Mouse (Mus musculus) embryonic facial prominence, embryonic 10.5 days (tissue): Measurements from ENCODE around the gene S100a8. TPM values are rescaled to one million over a fixed set of nuclear protein-coding genes. Genes with fewer than 3 reads are reported as not detected.

Experiments used
- DNase-seq: peaks from one replicate; pipeline ENCODE4 v3.0.0-alpha.2; 2017; ENCODE audit warnings: low spot score
- H3K27ac ChIP-seq: fragments of 300-500 bp; sonication (generic); replicated peaks from 2 replicates; pipeline ENCODE4 v1.5.1; 2016; ENCODE audit warnings: mild to moderate bottlenecking
- H3K27me3 ChIP-seq: fragments of 300-500 bp; sonication (generic); replicated peaks from 2 replicates; pipeline ENCODE4 v1.6.1; 2016; ENCODE audit warnings: low read depth, mild to moderate bottlenecking; ENCODE audit not compliant: poor library complexity, severe bottlenecking
- H3K36me3 ChIP-seq: fragments of 300-500 bp; sonication (generic); replicated peaks from 2 replicates; pipeline ENCODE4 v1.6.1; 2016; ENCODE audit warnings: mild to moderate bottlenecking, moderate library complexity
- H3K4me1 ChIP-seq: fragments of 300-500 bp; sonication (generic); 2 replicates; pipeline ENCODE4 v1.6.1; 2016
- H3K4me3 ChIP-seq: fragments of 300-500 bp; sonication (generic); 2 replicates; pipeline ENCODE4 v1.5.1; 2016; ENCODE audit warnings: mild to moderate bottlenecking, moderate library complexity
- H3K9me3 ChIP-seq: fragments of 300-500 bp; sonication (generic); 2 replicates; pipeline ENCODE4 v1.6.1; 2016; ENCODE audit warnings: mild to moderate bottlenecking
- WGBS: fragments of 180-500 bp; shearing (Covaris S2); methylation state at CpG from one replicate; pipeline ENCODE4 v1.1.7; 2016; 5-methylcytosine and 5-hydroxymethylcytosine counted together
- polyA plus RNA-seq: library from polyadenylated mRNA; unstranded; fragments of >200 nt; fragmentation: Nextera tagmentation; extraction: Ambion mirVana; gene quantifications from 2 replicates; pipeline ENCODE4 v1.2.1, GENCODE M21; 2016

S100a8 gene
- polyA plus RNA-seq = 0.47 and 0.92 TPM in 2 replicates

DNA sequence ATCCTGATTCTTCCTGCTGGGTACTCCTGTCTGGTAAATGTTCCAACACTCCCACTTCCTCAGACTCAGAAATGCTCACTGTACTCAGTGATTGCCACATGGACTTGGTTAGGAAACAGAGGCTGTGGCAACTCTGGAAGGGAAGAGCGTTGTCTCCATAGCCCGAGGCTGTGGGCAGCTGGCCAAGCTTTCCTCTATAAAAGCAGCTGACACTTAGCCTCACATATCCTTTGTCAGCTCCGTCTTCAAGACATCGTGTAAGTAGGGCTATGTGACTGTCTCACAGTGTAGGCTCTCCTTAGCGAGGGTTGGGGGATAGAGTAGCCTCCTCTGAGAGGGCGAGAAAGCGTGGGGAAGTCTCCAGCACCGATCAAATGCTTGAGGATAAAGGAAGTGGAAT, at the start of gene S100a8:
S100a8 (plus strand) TSS at position 133 of the 400 bp plus-strand sequence.
- H3K36me3 ChIP-seq = no peaks in the 10 kb centered on the region
- 64% methylated on average over 8 of the region's 8 CpGs for WGBS

DNA sequence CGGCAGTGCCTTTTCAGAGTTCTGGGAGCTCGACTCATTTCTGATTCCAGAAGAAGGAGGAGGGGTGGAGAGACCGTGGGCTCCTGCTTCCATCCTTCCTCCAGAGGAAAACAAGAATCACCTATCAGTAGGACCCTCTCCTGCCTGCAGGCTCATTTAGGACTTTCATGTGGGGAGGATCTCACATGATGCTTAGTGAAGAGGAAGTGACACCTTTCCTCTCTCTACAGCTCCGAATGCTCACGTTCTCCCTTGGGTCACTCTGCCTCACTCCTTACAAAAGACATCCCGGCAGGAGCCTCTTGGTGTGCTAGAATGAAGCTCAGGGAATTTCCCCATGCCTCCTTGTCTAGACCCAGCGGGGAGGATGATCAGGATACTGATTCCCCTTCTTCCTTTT, 47.2 kb upstream of the S100a8 start:
- Histone ChIP-seq H3K4me3 (no peak overlapping the region), H3K4me1 (peaks cover 14% of the 10 kb centered on the region), H3K36me3 (no peaks in the 10 kb centered on the region), H3K27ac (no peak overlapping the region), H3K9me3 (no peaks in the 10 kb centered on the region), H3K27me3 (no peaks in the 10 kb centered on the region)
- DNase-seq = no peak
- 55% methylated on average over 7 of the region's 7 CpGs for WGBS

More for the DNA sequence above, at the start of gene S100a8:
- Histone ChIP-seq H3K27me3 (no peaks in the 10 kb centered on the region), H3K27ac (no peak within 1 kb of the TSS), H3K4me3 (no peak within 1 kb of the TSS), H3K9me3 (no peaks in the 10 kb centered on the region), H3K4me1 (no peaks in the 10 kb centered on the region)
- DNase-seq = no peak

DNA sequence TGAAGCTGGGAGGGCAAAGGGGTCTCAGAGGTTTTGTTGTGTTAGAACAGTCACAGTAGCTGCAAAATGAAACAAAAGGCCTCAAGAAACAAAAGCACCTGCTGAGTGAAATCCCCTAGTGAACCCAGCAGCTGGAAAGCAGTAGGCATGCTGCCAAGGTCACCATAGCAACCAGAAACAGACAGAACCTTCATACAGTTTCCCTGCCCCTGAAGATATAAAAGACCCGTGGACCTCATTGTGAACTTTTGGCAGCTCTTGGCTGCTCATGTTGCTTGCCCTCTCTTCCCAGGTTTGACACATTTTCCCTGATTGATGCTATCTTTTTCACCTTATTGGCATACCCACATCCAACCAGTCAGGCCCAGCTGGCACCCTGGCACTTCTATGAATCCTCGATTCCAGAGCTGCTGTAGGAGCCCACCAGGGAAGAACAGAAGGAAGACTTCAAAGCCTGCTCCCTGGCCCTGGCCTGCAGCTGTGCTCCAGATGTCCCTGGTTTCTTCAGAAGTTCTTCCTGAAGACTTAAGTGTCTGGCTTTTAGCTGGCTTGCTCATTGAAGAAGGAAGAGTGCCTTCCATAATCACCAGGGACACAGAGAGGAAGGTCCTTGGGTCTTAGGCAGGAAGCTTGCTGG, 45.2 kb upstream of the S100a8 start:
- H3K4me1 ChIP-seq = peaks cover 14% of the 10 kb centered on the region

DNA sequence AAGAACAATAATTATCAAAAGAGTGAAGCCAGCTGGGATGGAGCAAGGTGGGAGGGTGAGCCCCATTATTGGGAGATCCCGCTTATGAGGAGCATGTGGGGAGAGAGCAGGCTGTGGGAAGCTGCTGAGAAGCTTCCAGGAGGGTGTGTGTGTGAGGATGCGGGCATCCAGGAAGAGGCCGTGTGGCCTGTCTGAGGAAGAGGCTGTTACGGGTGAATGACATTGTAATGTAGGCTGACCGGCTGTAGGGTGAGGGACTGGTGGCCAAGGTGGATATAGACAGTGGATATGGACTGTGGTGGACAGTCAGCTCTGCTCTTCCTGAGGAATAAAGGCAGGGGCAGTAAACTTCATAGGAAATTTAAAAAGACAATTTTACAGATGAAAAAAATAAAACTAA, 43.3 kb upstream of the S100a8 start:
- Histone ChIP-seq H3K36me3 (no peaks in the 10 kb centered on the region), H3K27ac (no peak overlapping the region), H3K27me3 (no peaks in the 10 kb centered on the region), H3K4me1 (peaks cover 14% of the 10 kb centered on the region), H3K4me3 (no peak overlapping the region), H3K9me3 (no peaks in the 10 kb centered on the region)
- WGBS = 78% methylated on average over 5 of the region's 5 CpGs
- no peak for DNase-seq

More for the DNA sequence above, 45.2 kb upstream of the S100a8 start:
- 41% methylated on average over 2 of the region's 2 CpGs for WGBS
- H3K4me3 ChIP-seq = no peak overlapping the region
- no peaks in the 10 kb centered on the region for H3K27me3 ChIP-seq
- no peaks in the 10 kb centered on the region for H3K36me3 ChIP-seq
- no peaks in the 10 kb centered on the region for H3K9me3 ChIP-seq
- peak overlapping the region; percentile 2; the same call in 1 of the 2 replicates for H3K27ac ChIP-seq
- DNase-seq = no peak

DNA sequence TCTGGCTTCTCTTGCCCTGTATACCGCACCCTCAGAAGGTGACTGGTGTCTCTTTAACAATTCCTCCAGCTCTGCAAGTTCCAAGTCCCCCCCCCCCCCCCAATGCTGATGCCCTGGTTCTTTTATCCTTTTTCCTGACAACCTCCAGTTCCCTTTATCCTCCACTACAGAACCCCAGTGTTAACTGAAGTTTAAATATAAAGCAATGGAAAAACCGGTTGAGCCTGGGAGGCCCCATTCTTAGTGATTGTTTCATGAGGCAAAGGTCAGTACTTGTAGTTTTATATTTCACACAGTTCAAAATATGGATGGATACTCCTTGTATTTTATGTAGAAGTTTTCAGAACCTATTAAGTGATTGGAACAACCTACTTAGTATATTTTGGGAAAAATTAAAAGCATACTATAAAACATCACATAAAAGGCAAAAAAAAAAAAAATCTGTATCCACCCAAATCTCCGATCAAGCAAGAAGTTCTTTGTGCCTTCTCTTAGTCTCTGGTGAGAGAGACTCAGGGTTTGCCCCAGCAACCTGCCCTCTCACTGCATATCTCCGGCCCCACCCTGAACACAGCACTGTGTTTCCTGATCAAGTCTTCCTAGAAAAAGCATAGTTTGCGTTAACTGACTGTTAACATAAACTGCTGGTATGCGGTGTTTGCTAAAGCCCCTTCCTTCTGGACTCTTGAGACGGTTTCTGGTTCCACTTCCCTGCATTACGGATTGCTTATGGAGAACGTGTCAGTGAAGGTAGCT, 42.3 kb upstream of the S100a8 start:
- no peak for DNase-seq
- no peaks in the 10 kb centered on the region for H3K9me3 ChIP-seq
- H3K4me3 ChIP-seq = no peak overlapping the region
- no peaks in the 10 kb centered on the region for H3K27me3 ChIP-seq
- no peak overlapping the region for H3K27ac ChIP-seq
- H3K36me3 ChIP-seq = no peaks in the 10 kb centered on the region
- peaks cover 14% of the 10 kb centered on the region for H3K4me1 ChIP-seq
- WGBS = 83% methylated on average over 9 of the region's 9 CpGs

DNA sequence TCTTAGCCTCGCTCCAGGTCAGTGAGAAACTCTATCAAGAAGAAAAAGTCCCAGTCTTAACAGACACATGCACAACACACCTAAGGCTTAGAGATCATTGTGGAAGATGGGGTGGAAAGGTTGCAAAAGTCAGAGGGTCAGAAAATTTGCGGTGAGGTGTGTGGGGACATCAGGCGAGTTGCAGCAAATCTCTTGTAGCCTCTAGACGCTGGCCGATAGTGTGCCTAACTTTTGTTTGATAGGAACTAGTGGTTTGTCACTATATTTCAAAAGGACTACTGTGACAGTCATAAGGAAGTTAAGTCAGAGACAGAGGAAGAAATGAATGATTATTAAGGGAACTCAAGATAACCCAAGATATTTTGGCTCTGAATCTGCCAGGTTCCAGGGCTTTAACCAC, 41.4 kb upstream of the S100a8 start:
- 89% methylated on average over 5 of the region's 5 CpGs for WGBS
- Histone ChIP-seq H3K36me3 (no peaks in the 10 kb centered on the region), H3K27me3 (no peaks in the 10 kb centered on the region), H3K4me3 (no peak overlapping the region), H3K9me3 (no peaks in the 10 kb centered on the region), H3K27ac (no peak overlapping the region), H3K4me1 (peaks cover 14% of the 10 kb centered on the region)
- DNase-seq = no peak

DNA sequence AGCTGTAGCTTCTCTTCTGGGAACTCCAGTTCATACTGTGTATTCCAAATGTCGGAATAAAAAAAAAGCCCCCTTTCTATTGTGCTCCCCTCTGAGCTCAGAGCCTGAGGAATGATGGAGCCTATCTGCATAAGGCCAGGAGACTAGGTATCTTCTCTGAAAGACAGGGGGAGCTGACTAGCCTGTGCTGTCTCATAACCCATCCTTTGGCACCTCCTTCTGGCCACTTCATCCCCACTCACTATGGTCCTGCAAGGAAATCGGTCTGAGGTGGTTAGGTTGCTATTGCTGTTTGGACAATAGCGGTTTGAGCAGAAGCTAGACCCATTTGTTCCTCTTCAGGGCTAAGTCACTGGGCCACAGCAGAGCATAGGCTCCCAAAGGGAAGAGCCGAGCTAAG, 41.0 kb upstream of the S100a8 start:
- Histone ChIP-seq H3K36me3 (no peaks in the 10 kb centered on the region), H3K9me3 (no peaks in the 10 kb centered on the region), H3K4me1 (peaks cover 14% of the 10 kb centered on the region), H3K27ac (no peak overlapping the region), H3K27me3 (no peaks in the 10 kb centered on the region), H3K4me3 (no peak overlapping the region)
- DNase-seq = no peak
- 59% methylated on average over 4 of the region's 4 CpGs for WGBS

DNA sequence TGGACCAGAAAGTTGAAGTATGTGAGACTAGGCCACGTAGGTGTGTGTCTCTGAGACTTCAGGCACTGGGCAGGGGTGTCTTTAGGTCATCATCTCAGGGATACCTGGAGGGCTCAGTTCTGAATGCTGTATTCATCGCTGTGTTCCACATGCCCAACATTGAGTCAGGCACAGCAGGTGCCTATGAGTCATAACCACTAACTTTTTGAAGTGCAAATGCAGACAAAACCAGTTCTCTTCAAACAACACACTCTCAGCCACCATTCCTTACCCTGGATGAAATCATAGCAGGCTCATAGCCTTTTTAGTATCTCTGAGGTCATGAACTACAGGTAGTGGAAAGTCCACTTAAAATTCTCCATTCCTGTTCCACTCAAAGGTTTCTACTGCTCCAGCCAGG, 39.5 kb upstream of the S100a8 start:
- Histone ChIP-seq H3K36me3 (no peaks in the 10 kb centered on the region), H3K9me3 (no peaks in the 10 kb centered on the region), H3K27ac (no peak overlapping the region), H3K4me3 (no peak overlapping the region), H3K4me1 (peaks cover 3% of the 10 kb centered on the region; the same call in 1 of the 2 replicates), H3K27me3 (no peaks in the 10 kb centered on the region)
- no peak for DNase-seq
- WGBS = 77% methylated on average over 2 of the region's 2 CpGs

DNA sequence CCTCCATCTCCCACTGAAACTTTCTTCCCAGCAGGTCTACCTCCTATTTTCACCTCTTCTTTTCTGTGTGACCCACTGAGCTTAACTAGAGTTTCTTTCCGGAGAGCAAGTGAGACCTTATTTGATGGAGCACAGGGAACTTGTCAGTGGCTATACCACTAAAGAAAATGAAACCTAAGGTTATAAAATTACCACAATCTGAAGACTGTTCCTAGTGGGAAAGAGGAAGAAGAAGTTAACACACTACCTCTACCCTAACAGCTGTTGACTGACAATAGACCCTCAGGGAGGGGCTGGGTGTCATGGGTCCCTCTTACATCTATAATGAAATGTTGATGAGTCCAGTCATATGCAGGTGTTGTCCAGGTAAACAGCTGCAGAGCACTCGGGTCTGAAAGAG, 36.8 kb upstream of the S100a8 start:
- no peaks in the 10 kb centered on the region for H3K9me3 ChIP-seq
- no peaks in the 10 kb centered on the region for H3K4me1 ChIP-seq
- no peaks in the 10 kb centered on the region for H3K36me3 ChIP-seq
- H3K4me3 ChIP-seq = no peak overlapping the region
- H3K27ac ChIP-seq = no peak overlapping the region
- no peaks in the 10 kb centered on the region for H3K27me3 ChIP-seq
- 81% methylated on average over 2 of the region's 2 CpGs for WGBS
- no peak for DNase-seq

DNA sequence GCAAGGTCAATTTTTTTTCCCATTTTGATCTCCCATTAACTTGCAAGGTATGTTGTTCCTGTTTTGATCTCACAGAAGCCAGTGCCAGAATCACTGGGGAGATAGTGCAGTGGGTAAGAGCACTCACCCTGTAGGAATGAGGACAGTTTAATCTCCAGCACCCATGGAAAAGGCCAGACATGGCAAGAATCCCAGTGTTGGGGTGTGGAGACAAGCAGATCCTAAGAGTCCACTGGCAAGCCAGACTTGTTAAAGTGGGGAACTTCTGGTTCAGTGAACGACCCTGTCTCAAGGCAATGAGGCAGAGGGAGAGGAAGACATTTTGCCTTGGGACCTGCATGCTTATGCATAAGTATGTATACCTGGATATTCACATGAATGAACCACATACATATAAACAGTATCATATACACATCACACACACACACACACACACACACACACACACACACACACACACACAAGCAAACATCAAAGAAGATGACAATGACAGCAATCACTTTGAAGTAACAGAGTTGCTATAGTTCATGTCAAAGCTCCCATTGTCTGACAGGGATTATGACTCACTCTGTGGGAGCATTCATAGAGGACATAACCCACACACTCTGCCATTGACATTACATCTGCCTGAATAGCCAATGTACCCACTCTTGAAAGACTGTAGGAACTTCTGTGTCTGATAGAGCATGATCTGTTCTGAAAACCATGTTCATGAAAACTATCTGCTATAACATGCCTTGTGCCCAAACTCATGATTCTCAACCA, 30.1 kb upstream of the S100a8 start:
- no peak for DNase-seq
- H3K4me1 ChIP-seq = no peaks in the 10 kb centered on the region
- no peaks in the 10 kb centered on the region for H3K36me3 ChIP-seq
- no peaks in the 10 kb centered on the region for H3K27me3 ChIP-seq
- no peak overlapping the region for H3K4me3 ChIP-seq
- no peak overlapping the region for H3K27ac ChIP-seq
- no peaks in the 10 kb centered on the region for H3K9me3 ChIP-seq
- 70% methylated on average over 1 of the region's 1 CpGs for WGBS

DNA sequence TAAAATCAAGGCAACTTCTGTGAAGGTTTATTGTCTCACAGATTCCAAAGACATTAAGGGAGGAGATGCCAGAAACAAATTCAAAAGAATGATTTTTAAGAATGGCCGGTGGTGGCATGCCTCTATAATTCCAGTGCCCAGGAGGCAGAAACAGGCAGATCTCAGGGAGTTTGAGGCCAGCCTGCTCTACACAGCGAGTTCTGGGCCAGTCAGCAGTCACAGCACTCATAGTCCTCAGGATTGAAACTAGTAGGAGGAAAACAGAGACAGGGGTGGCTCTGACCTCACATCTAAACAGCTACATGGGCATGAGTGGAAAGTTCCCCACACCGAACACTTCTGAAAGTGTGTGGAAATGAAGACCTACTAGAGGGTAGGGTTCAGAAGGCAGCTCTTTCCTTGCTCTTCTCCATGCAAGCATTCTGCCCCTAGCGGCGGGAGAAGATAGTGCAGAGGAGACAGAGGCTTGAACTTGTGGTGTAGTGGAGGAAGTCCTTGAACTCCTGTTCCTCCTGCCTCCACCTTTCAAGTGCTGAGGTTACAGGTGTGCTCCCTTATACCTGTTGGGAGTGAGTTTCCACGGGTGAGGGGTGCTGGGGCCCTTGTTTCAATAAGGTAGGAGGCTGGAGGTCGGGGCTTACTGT, 29.1 kb upstream of the S100a8 start:
- Histone ChIP-seq H3K4me3 (no peak overlapping the region), H3K27ac (no peak overlapping the region), H3K27me3 (no peaks in the 10 kb centered on the region), H3K9me3 (no peaks in the 10 kb centered on the region), H3K4me1 (no peaks in the 10 kb centered on the region), H3K36me3 (no peaks in the 10 kb centered on the region)
- peak; percentile 49 for DNase-seq
- WGBS = 50% methylated on average over 7 of the region's 7 CpGs

DNA sequence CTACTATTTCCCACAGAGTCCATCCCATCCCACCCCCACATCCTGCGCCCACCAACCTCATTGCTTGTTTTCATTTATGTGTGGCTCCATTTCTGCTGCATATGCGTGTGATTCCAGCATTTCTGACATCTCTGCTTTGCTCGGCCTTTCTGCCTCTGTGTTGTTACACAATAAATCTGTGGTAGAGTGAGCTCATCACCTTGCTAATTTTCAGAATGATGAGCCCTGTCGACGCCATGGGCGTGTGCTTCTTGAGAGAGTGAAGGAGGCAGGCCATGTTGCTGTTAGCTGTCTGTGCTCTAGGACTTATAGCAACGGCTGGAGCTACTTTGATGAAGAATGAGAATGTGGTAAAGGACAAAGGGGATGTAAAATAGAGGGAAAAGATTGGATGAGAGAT, 27.8 kb upstream of the S100a8 start:
- Histone ChIP-seq H3K4me3 (no peak overlapping the region), H3K27ac (no peak overlapping the region), H3K27me3 (no peaks in the 10 kb centered on the region), H3K36me3 (no peaks in the 10 kb centered on the region), H3K4me1 (no peaks in the 10 kb centered on the region), H3K9me3 (no peaks in the 10 kb centered on the region)
- DNase-seq = no peak
- 85% methylated on average over 7 of the region's 7 CpGs for WGBS
